ENCODE assay signal across 27 mouse cellular contexts in the genomic region with DNA sequence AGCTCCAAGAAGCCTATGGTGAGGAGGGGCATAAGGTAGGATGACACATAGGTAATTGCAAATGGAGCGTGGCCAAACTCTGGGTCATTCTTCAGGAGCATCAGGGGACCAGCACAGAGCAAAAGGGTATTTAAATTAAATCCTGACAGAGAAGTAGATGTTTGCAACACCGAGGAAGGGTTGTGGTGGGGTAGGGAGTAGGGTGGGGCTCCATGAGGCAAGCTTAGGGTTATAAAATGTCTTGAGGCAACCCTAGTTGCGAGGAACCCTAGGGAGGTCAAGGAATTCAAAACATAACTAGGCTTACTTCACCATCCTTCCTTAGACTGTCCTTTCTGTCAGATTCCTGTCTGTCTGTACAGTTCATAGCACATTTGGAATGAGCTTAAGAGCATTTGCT.
"Had no signal": no experiment of that assay in that cellular context is flagged by ENCODE, and none has a peak within 500 bp of the region (broad histone marks: within the 10 kb centered on the region; RNA-seq: fewer than 3 reads in every experiment).

No protein-coding gene starts in this region.

- H3K9me3 ChIP-seq: heart, embryonic 10.5 days; heart, embryonic 12.5 days; hindbrain, embryonic 10.5 days; hindbrain, embryonic 12.5 days; kidney, embryonic 15.5 days; limb, embryonic 13.5 days; limb, embryonic 15.5 days had no signal

- H3K27ac ChIP-seq: gastrocnemius, adult 2 months; heart, embryonic 10.5 days; hindbrain, embryonic 10.5 days; hindbrain, embryonic 12.5 days; hindbrain, embryonic 14.5 days; kidney, embryonic 15.5 days; kidney, postnatal 0 days; limb, embryonic 13.5 days; limb, embryonic 15.5 days; liver, embryonic 14.5 days had no signal

- DNase-seq: gastrocnemius, adult 2 months; gastrocnemius, postnatal 10 days; gastrocnemius, postnatal 25 days; heart, adult 18-20 months; heart, postnatal 10 days; heart, postnatal 36 days; kidney, adult 11 months; kidney, adult 8-10 months; kidney, postnatal 14 days; kidney, postnatal 36 days; layer of hippocampus, adult 9-11 months; layer of hippocampus, postnatal 36 days; left cerebral cortex, postnatal 4 days had no signal

- H3K4me3 ChIP-seq: gastrocnemius, adult 2 months; heart, embryonic 10.5 days; heart, embryonic 12.5 days; hindbrain, embryonic 10.5 days; hindbrain, embryonic 12.5 days; kidney, embryonic 15.5 days; limb, embryonic 13.5 days; limb, embryonic 15.5 days had no signal

- ATAC-seq: forebrain, embryonic 16.5 days; hindbrain, embryonic 16.5 days; intestine, embryonic 16.5 days had no signal

- H3K27me3 ChIP-seq: heart, embryonic 12.5 days; hindbrain, embryonic 12.5 days; kidney, embryonic 15.5 days; limb, embryonic 13.5 days; limb, embryonic 15.5 days had no signal

- H3K36me3 ChIP-seq: heart, embryonic 10.5 days; heart, embryonic 12.5 days; hindbrain, embryonic 10.5 days; hindbrain, embryonic 12.5 days; kidney, embryonic 15.5 days; limb, embryonic 13.5 days; limb, embryonic 15.5 days had no signal

- H3K4me2 ChIP-seq: heart, embryonic 12.5 days; hindbrain, embryonic 12.5 days; hindbrain, embryonic 14.5 days; kidney, embryonic 15.5 days; limb, embryonic 13.5 days; limb, embryonic 15.5 days; liver, embryonic 11.5 days had no signal

- H3K9ac ChIP-seq: heart, embryonic 12.5 days; hindbrain, embryonic 12.5 days; hindbrain, embryonic 14.5 days; kidney, embryonic 15.5 days; limb, embryonic 13.5 days; limb, embryonic 15.5 days; liver, embryonic 14.5 days had no signal
